8 mouse cellular contexts compared by ENCODE assay signal in the genomic region with DNA sequence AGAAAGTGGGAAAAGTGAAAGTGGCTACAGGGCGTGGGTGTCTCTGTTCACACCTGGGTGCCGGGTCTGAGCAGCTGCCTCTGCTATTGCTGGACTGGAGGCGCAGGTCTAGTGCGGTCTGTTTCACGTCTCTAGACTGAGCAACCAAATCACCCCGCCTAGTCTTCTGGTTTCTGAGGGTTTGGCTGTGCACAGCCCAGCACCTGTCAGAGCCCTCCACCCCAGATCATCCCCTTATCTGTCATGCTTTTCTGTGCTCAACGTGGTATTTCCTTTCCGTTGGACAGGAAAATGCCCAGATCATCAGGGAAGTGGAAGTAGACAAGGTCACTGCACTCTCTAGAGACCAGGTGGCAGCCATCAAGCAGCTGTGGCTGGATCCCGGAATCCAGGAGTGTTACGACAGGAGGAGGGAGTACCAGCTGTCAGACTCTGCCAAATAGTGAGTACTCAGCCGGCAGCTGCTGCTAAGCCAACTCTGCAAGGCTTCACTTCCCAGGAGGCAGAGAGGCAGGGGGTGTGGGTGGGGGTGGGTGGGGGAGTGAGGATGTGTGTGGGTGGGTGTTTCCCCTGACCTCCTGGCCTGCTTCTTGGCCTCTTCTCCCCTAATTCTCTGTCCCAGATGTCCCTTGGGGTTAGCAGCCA.
DNase-seq lines count a peak whose midpoint lies in the region; ATAC-seq and TF ChIP-seq lines count a peak whose summit lies in the region.

No protein-coding gene starts in this region.

- no peak for TF ChIP-seq EP300 in stomach, postnatal 0 days (optimal IDR thresholded peaks at IDR 0.05)

- no peak for ATAC-seq in heart, embryonic 15.5 days (replicated peaks; ENCODE audit: insufficient number of reproducible peaks, insufficient read depth, low FRiP score, low read depth)
- peak; percentile 72 for ATAC-seq in stomach, postnatal 0 days (ENCODE audit: low FRiP score, low TSS enrichment)

- no peak for TF ChIP-seq POLR2A in cerebellum, adult 2 months (IDR thresholded peaks at IDR 0.05; ENCODE audit: borderline replicate concordance, insufficient read depth, low read length)

- no peak overlapping the region for H3K27ac ChIP-seq in heart, embryonic 15.5 days
- no peak overlapping the region for H3K27ac ChIP-seq in stomach, postnatal 0 days (replicated peaks)
- no peak overlapping the region for H3K27ac ChIP-seq in cerebellum, adult 2 months (ENCODE audit: insufficient read depth, low read length)

- peak overlapping the region; percentile 57 for H3K4me3 ChIP-seq in E14TG2a.4 (replicated peaks; ENCODE audit: low read length)
- H3K4me3 ChIP-seq in heart, embryonic 15.5 days, result no peak overlapping the region
- H3K4me3 ChIP-seq in stomach, postnatal 0 days (ENCODE audit: low read depth, low read length), result no peak overlapping the region
- no peak overlapping the region for H3K4me3 ChIP-seq in cerebellum, adult 2 months (replicated peaks; ENCODE audit: insufficient read depth, low read depth, low read length)

- no peak overlapping the region for H3K9ac ChIP-seq in heart, embryonic 15.5 days
- 0 out of 2 replicates have a peak overlapping the region, but pooled peaks have one; percentile 1 for H3K9ac ChIP-seq in stomach, postnatal 0 days (ENCODE audit: low read length)

- H3K9me3 ChIP-seq in E14TG2a.4 (ENCODE audit: low read length), result no peaks in the 10 kb centered on the region
- H3K9me3 ChIP-seq in heart, embryonic 15.5 days (replicated peaks), result no peaks in the 10 kb centered on the region
- H3K9me3 ChIP-seq in stomach, postnatal 0 days (ENCODE audit: control insufficient read depth, low read length), result no peaks in the 10 kb centered on the region

- H3K4me1 ChIP-seq in E14TG2a.4 (replicated peaks; ENCODE audit: low read depth, low read length), result peaks cover 47% of the 10 kb centered on the region
- peaks cover 7% of the 10 kb centered on the region for H3K4me1 ChIP-seq in heart, embryonic 15.5 days (replicated peaks)
- H3K4me1 ChIP-seq in stomach, postnatal 0 days (replicated peaks; ENCODE audit: control insufficient read depth, insufficient read depth), result no peaks in the 10 kb centered on the region
- H3K4me1 ChIP-seq in cerebellum, adult 2 months (ENCODE audit: control insufficient read depth, insufficient read depth, low read length), result no peaks in the 10 kb centered on the region

- H3K27me3 ChIP-seq in E14TG2a.4 (ENCODE audit: insufficient read depth, low read length), result peaks cover 11% of the 10 kb centered on the region
- H3K27me3 ChIP-seq in heart, embryonic 15.5 days, result peaks cover 7% of the 10 kb centered on the region; the same call in 1 of the 2 replicates
- H3K27me3 ChIP-seq in stomach, postnatal 0 days (ENCODE audit: control insufficient read depth, insufficient read depth, low read length), result no peaks in the 10 kb centered on the region
- no peaks in the 10 kb centered on the region for H3K27me3 ChIP-seq in cerebellum, adult 2 months (ENCODE audit: control insufficient read depth, insufficient read depth, low read length)

- no peaks in the 10 kb centered on the region for H3K36me3 ChIP-seq in E14TG2a.4 (ENCODE audit: insufficient read depth, low read length)
- no peaks in the 10 kb centered on the region for H3K36me3 ChIP-seq in heart, embryonic 15.5 days
- H3K36me3 ChIP-seq in stomach, postnatal 0 days (ENCODE audit: control insufficient read depth, insufficient read depth, low read length), result no peaks in the 10 kb centered on the region

- peak overlapping the region; percentile 46 for H3K4me2 ChIP-seq in heart, embryonic 15.5 days
- H3K4me2 ChIP-seq in stomach, postnatal 0 days (replicated peaks; ENCODE audit: low read depth), result peak overlapping the region; percentile 31; the same call in 1 of the 2 replicates

- peak; percentile 6 for DNase-seq in adipocyte (ENCODE audit: low spot score)
- DNase-seq in lung, postnatal 10 days, result peak; percentile 68
- peak; percentile 30 for DNase-seq in stomach, postnatal 0 days (ENCODE audit: low spot score)
- no peak for DNase-seq in T-cell, adult 2 months (ENCODE audit: low spot score)
- DNase-seq in cerebellum, adult 2 months, result no peak
- no peak for DNase-seq in cerebellum, adult 18-20 months

- TF ChIP-seq CTCF in E14TG2a.4 (conservative IDR thresholded peaks at IDR 0.05; ENCODE audit: low read length), result no peak
- TF ChIP-seq CTCF in stomach, postnatal 0 days (IDR thresholded peaks at IDR 0.05; ENCODE audit: low read depth), result no peak
- no peak for TF ChIP-seq CTCF in cerebellum, adult 2 months (IDR thresholded peaks at IDR 0.05; ENCODE audit: borderline replicate concordance, insufficient read depth, low read depth, low read length)

- WGBS in heart, embryonic 15.5 days, result 31% methylated on average over 11 of the region's 11 CpGs
- 31% methylated on average over 11 of the region's 11 CpGs for WGBS in stomach, postnatal 0 days
- WGBS in cerebellum, adult 2 months, result 51% methylated on average over 11 of the region's 11 CpGs

Comparison
In these comparisons a context has a peak if more than half of its experiments do, and no peak if none do; other contexts are left out.
1. DNase-seq: peak in adipocyte (single experiment), lung, postnatal 10 days (single experiment) and stomach, postnatal 0 days (single experiment); none in T-cell, adult 2 months (single experiment), cerebellum, adult 2 months (0 of 2) and cerebellum, adult 18-20 months (0 of 2).